Comparison of ENCODE assay signal across 9 mouse cellular contexts in the genomic region with DNA sequence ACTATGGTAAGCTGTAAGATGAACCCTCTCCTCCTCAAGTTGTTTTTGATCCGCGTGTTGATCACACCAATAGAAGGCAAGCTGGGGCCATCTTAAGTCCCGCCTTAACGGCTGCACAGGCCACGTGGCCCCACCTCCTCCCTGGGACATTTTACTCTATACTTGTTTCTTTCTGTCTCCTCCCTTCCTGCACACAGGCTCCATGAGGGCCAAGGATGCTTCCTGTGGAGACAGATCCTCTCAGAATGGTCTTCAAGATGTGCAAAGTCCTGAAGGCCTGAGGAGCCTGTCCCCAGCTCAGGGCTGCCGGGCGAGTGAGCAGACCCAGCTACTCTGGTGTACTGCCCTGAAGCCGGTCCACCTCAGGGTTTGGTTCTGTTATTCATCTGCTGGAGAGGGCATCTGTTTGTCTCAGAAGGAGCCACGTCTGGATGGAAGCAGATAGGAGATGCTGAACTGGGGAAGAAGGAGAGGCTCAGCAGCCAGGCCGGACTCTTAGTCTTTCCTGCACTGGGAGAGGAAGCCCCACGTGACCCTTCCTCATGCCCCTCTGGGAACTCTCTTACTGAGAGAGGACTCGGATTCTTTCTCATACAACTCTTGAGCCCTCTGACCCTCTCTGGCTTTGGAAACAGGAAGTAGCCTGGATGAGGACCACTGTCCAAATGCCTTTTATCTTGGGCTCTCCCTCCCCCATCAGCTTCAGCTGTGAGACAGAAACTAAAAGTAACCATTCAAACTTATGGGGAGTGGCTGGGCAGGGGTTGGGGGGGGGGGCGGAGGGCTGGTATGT. TPM values are rescaled to one million over a fixed set of nuclear protein-coding genes. Genes with fewer than 3 reads are reported as not detected.
DNase-seq lines count a peak whose midpoint lies in the region; ATAC-seq and TF ChIP-seq lines count a peak whose summit lies in the region.
"Had no signal": no experiment of that assay in that cellular context is flagged by ENCODE, and none has a peak within 500 bp of the region (broad histone marks: within the 10 kb centered on the region; RNA-seq: fewer than 3 reads in every experiment).

No protein-coding gene starts in this region.

- peak overlapping the region; percentile 71 for H3K27ac ChIP-seq in midbrain, embryonic 10.5 days (replicated peaks)
- no peak overlapping the region for H3K27ac ChIP-seq in midbrain, postnatal 0 days (ENCODE audit: low read depth, low read length)

- H3K9me3 ChIP-seq in midbrain, embryonic 10.5 days (replicated peaks), result no peaks in the 10 kb centered on the region
- H3K9me3 ChIP-seq in midbrain, postnatal 0 days (ENCODE audit: low read length), result no peaks in the 10 kb centered on the region
- H3K9me3 ChIP-seq: G1E had no signal

- no peaks in the 10 kb centered on the region for H3K27me3 ChIP-seq in midbrain, embryonic 10.5 days (ENCODE audit: low read depth, poor library complexity, severe bottlenecking)
- H3K27me3 ChIP-seq in midbrain, postnatal 0 days (ENCODE audit: insufficient read depth, low read length), result no peaks in the 10 kb centered on the region

- intact Hi-C loops in heart, postnatal 10 days (cut with DNase I), result no loop called here
- intact Hi-C loops in left cerebral cortex, postnatal 14 days (cut with DNase I), result no loop called here

- H3K9ac ChIP-seq in midbrain, postnatal 0 days (replicated peaks; ENCODE audit: low read length, poor library complexity, severe bottlenecking), result no peak overlapping the region

- DNase-seq in midbrain, embryonic 10.5 days (ENCODE audit: low spot score), result no peak
- DNase-seq in midbrain, postnatal 0 days (ENCODE audit: low spot score), result no peak
- peak; percentile 58 to 66 for DNase-seq in heart, postnatal 10 days
- DNase-seq in kidney, postnatal 25 days, result peak; percentile 62 to 67
- no peak for DNase-seq in ovary, adult 18-20 months (ENCODE audit: low spot score)
- DNase-seq in spleen, postnatal 14 days (ENCODE audit: low spot score in 2 of 2), result no peak
- DNase-seq in left cerebral cortex, postnatal 14 days (ENCODE audit: low spot score in 2 of 2), result no peak

- H3K4me3 ChIP-seq in midbrain, embryonic 10.5 days, result no peak overlapping the region
- H3K4me3 ChIP-seq in midbrain, postnatal 0 days (ENCODE audit: low read depth, low read length), result no peak overlapping the region
- H3K4me3 ChIP-seq: myocyte had no signal

- H3K36me3 ChIP-seq in midbrain, embryonic 10.5 days, result no peaks in the 10 kb centered on the region
- no peaks in the 10 kb centered on the region for H3K36me3 ChIP-seq in midbrain, postnatal 0 days (ENCODE audit: insufficient read depth, low read length)
- H3K36me3 ChIP-seq: G1E had no signal

- TF ChIP-seq CTCF in midbrain, postnatal 0 days (IDR thresholded peaks at IDR 0.05), result no peak

- WGBS in midbrain, embryonic 10.5 days, result 80% methylated on average over 13 of the region's 13 CpGs
- 81% methylated on average over 13 of the region's 13 CpGs for WGBS in midbrain, postnatal 0 days

- no peak for ATAC-seq in midbrain, postnatal 0 days (ENCODE audit: low FRiP score)

- H3K4me1 ChIP-seq in midbrain, embryonic 10.5 days, result peaks cover 36% of the 10 kb centered on the region
- H3K4me1 ChIP-seq in midbrain, postnatal 0 days (ENCODE audit: insufficient read depth, low read length), result no peaks in the 10 kb centered on the region

- H3K4me2 ChIP-seq in midbrain, postnatal 0 days (ENCODE audit: low read depth, low read length, poor library complexity, severe bottlenecking), result no peak overlapping the region

RNA-seq across cellular contexts. Expression of gene Efhd2, which starts 38.7 kb away (rescaled TPM):
- 50.1 and 69.2 TPM in 2 replicates for polyA plus RNA-seq in midbrain, embryonic 10.5 days (2016; fragmentation: Nextera tagmentation; extraction: Ambion mirVana)
- total RNA-seq in midbrain, postnatal 0 days (2014; rRNA removed), result 38.8 TPM in 2 replicates
- 49.0 and 54.8 TPM in 2 replicates for polyA plus RNA-seq in midbrain, postnatal 0 days (2015; fragmentation: Nextera tagmentation; extraction: Ambion mirVana)
- total RNA-seq in heart, postnatal 10 days (2021), result 10 to 100 TPM; 30.4 to 36.7 TPM
- total RNA-seq in left cerebral cortex, postnatal 14 days (2021), result 100 to 1,000 TPM; 103 to 119 TPM

Comparison
In these comparisons a context has a peak if more than half of its experiments do, and no peak if none do; other contexts are left out.
1. DNase-seq: peak in heart, postnatal 10 days (2 of 2) and kidney, postnatal 25 days (2 of 2); none in midbrain, embryonic 10.5 days (single experiment), midbrain, postnatal 0 days (single experiment), ovary, adult 18-20 months (single experiment), spleen, postnatal 14 days (0 of 2) and left cerebral cortex, postnatal 14 days (0 of 2).